In the genomic region with DNA sequence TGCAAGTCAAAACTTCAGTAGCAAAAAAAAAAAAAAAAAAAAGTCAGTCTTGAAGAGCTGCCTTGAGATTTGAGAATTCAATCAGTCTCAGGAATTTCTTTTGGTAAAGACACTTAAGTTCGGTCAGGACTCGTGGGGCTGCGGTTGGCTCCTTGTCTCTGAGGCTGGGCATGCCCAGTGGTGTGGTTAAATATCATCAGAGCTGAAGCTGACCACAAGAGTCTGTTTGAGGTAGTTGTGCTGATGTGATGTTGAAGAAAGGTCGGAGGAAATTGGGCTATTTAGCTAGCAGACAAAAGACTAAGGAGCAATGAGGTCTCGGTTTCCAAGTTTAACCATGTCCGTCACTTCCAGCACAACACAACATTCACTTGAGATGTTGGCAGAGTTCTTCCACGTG, we compare ENCODE assay signal across 16 mouse cellular contexts.
"Had no signal": no experiment of that assay in that cellular context is flagged by ENCODE, and none has a peak within 500 bp of the region (broad histone marks: within the 10 kb centered on the region; RNA-seq: fewer than 3 reads in every experiment).

No protein-coding gene starts in this region.

- H3K9ac ChIP-seq: liver, embryonic 13.5 days; stomach, embryonic 15.5 days had no signal

- H3K27me3 ChIP-seq: liver, embryonic 13.5 days; stomach, embryonic 15.5 days had no signal

- H3K4me1 ChIP-seq: liver, embryonic 13.5 days; stomach, embryonic 15.5 days had no signal

- H3K4me3 ChIP-seq: left cerebral cortex, adult 2 months; liver, embryonic 13.5 days; stomach, embryonic 15.5 days had no signal

- DNase-seq: kidney, adult 2 months; kidney, postnatal 36 days; layer of hippocampus, postnatal 36 days; liver, embryonic 13.5 days; lung, adult 2 months; lung, postnatal 14 days; lung, postnatal 4 days; midbrain, embryonic 14.5 days; right cerebral cortex, adult 18-20 months; right cerebral cortex, postnatal 25 days; spleen, adult 18-20 months; thymus, postnatal 36 days had no signal

- H3K4me2 ChIP-seq: liver, embryonic 13.5 days; midbrain, embryonic 11.5 days; stomach, embryonic 15.5 days had no signal

- H3K9me3 ChIP-seq: liver, embryonic 13.5 days; stomach, embryonic 15.5 days had no signal

- H3K27ac ChIP-seq: kidney, postnatal 0 days; left cerebral cortex, adult 2 months; liver, embryonic 13.5 days; stomach, embryonic 15.5 days had no signal

- H3K36me3 ChIP-seq: liver, embryonic 13.5 days; stomach, embryonic 15.5 days had no signal
